8 mouse cellular contexts compared by ENCODE assay signal in the genomic region with DNA sequence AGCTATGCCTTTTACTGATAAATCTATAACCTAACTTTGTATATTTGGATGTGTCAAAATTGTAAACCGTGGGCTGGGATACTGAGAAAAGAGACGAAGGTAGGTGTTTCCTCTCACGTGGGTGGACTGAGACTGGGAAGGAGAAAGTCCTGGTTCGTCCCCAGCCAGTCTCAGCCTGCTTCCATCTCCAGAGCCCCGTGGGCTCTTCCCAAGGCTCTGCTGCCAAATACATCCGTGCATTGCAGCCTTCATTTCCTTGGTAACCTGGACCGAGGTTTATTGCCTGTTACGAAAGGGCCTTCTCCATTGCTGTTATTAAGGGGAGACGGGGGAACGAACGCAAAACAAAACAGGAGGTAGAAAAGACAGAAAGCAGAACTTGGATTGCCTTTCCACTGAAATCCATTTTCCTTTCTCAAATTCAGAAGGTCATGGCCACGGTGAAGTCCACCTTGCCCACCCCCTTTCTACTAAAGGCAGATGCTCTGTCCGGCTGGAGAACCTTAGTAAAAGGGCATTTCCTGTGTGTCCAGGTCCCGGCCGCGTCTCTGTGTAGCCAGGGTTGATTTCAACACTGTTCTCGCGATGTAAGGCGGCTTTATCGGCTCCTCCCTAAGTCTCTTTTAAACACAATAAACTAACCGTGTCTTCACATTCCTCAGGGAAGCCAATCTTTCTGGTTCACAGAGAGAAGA.
DNase-seq lines count a peak whose midpoint lies in the region; ATAC-seq lines count a peak whose summit lies in the region.

No protein-coding gene starts in this region.

- ATAC-seq in CD4-positive, CD25-positive, alpha-beta regulatory T cell, adult 4 months: no peak
- peak; percentile 69 for ATAC-seq in megakaryocyte progenitor cell, adult 5-6 weeks (replicated peaks; ENCODE audit: poor library complexity)
- ATAC-seq in erythroid progenitor cell, adult 5-6 weeks (replicated peaks; ENCODE audit: low FRiP score, poor library complexity, severe bottlenecking): no peak

- peak; percentile 1 for DNase-seq in CD4-positive, CD25-positive, alpha-beta regulatory T cell, adult 2 months (ENCODE audit: low read depth, low spot score)
- DNase-seq in 3134 (ENCODE audit: extremely low read depth, insufficient read length, low spot score): peak; percentile 7
- peak; percentile 12 for DNase-seq in heart, adult 8-10 months (ENCODE audit: low spot score)
- DNase-seq in kidney, postnatal 14 days: peak; percentile 58
- DNase-seq in right cerebral cortex, postnatal 14 days: no peak
